Mouse (Mus musculus) midbrain, embryonic 12.5 days (tissue): ENCODE results near the gene Tnfsf13b. TPM values are rescaled to one million over a fixed set of nuclear protein-coding genes. Genes with fewer than 3 reads are reported as not detected.
A peak's percentile ranks its signal among the peaks of the same experiment; 100 is the strongest.

ENCODE experiments used
- ATAC-seq: fragments of 200-750 bp; cut with Nextera tagmentation; 2 replicates; pipeline ENCODE4 v1.8.0; 2017; ENCODE audit warnings: low read depth, moderate TSS enrichment, moderate library complexity; ENCODE audit not compliant: low FRiP score
- H3K27ac ChIP-seq: fragments of 300-500 bp; sonication (generic); replicated peaks from 2 replicates; pipeline ENCODE4 v1.5.1; 2016; ENCODE audit warnings: mild to moderate bottlenecking
- H3K27me3 ChIP-seq: fragments of 300-500 bp; sonication (generic); 2 replicates; pipeline ENCODE4 v1.6.1; 2016; ENCODE audit warnings: mild to moderate bottlenecking
- H3K36me3 ChIP-seq: fragments of 300-500 bp; sonication (generic); 2 replicates; pipeline ENCODE4 v1.6.1; 2016
- H3K4me1 ChIP-seq: fragments of 300-500 bp; sonication (generic); 2 replicates; pipeline ENCODE4 v1.6.1; 2016
- H3K4me2 ChIP-seq: fragments of 300-500 bp; sonication (generic); replicated peaks from 2 replicates; pipeline ENCODE4 v1.6.1; 2016; ENCODE audit warnings: mild to moderate bottlenecking, moderate library complexity
- H3K4me3 ChIP-seq: fragments of 300-500 bp; sonication (generic); 2 replicates; pipeline ENCODE4 v1.5.1; 2016; ENCODE audit warnings: mild to moderate bottlenecking
- H3K9ac ChIP-seq: fragments of 300-500 bp; sonication (generic); replicated peaks from 2 replicates; pipeline ENCODE4 v1.6.1; 2016; ENCODE audit warnings: mild to moderate bottlenecking, moderate library complexity
- H3K9me3 ChIP-seq: fragments of 300-500 bp; sonication (generic); 2 replicates; pipeline ENCODE4 v1.6.1; 2016; ENCODE audit warnings: mild to moderate bottlenecking
- WGBS: fragments of 180-500 bp; shearing (Covaris S2); methylation state at CpG from one replicate; pipeline ENCODE4 v1.1.7; 2016; 5-methylcytosine and 5-hydroxymethylcytosine counted together
- polyA plus RNA-seq: library from polyadenylated mRNA; unstranded; fragments of >200 nt; fragmentation: Nextera tagmentation; extraction: Ambion mirVana; gene quantifications from 2 replicates; pipeline ENCODE4 v1.2.1, GENCODE M21; 2016

Tnfsf13b gene
- polyA plus RNA-seq, 1 experiment from 2014 or later, result 0.22 TPM

DNA sequence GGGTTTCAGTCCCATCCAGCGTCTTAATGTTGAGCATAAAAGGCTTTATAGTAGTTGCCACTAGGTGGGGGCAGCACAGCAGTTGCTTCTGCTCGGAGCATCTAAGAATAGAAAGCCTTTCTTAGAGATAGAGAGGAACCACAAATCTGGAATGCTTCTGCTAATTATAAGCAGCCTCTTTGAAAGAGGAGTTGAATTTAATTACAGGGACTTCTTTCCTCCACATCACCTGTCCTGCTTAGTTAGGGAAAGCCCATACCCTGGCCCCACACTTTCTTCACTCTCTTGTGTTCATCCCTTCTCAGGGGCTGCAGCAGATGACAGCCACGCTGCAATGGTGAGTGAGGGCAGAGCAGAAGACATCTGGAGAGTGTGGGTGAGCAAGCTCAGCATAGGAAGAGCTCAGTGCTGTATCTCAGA lies 47.3 kb downstream of the Tnfsf13b start:
- ATAC-seq, result peak; percentile 65
- Histone ChIP-seq H3K4me3 (no peak overlapping the region), H3K9ac (no peak overlapping the region), H3K9me3 (no peaks in the 10 kb centered on the region), H3K27ac (no peak overlapping the region), H3K36me3 (no peaks in the 10 kb centered on the region), H3K4me1 (0 out of 2 replicates have a peak, but pooled peaks cover 4% of the 10 kb centered on the region), H3K4me2 (no peak overlapping the region), H3K27me3 (no peaks in the 10 kb centered on the region)
- 18% methylated on average over 3 of the region's 3 CpGs for WGBS

DNA sequence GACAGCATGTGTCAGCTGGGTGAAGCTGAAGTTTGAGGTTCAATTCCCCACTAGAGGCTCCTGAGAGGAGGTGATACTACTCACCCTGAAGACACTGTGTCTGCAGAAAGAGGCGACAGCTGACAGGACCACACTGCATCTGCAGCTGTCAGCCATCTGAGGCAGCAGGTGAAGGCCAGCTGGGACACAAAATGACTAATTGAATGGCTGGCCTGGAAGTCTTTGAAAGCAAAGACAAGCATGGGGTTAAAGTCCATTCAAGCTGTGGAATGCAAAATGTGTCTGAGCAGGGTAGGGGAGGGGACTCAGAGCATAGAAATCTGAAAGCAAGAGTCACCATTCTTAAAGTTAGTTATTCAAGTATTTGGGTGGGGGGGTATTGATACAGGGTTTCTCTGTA lies 54.7 kb downstream of the Tnfsf13b start:
- H3K36me3 ChIP-seq, result no peaks in the 10 kb centered on the region
- H3K9ac ChIP-seq, result no peak overlapping the region
- H3K27ac ChIP-seq, result no peak overlapping the region
- no peak overlapping the region for H3K4me3 ChIP-seq
- peaks cover 3% of the 10 kb centered on the region for H3K4me1 ChIP-seq
- no peaks in the 10 kb centered on the region for H3K9me3 ChIP-seq
- 24% methylated on average over 1 of the region's 1 CpGs for WGBS
- H3K27me3 ChIP-seq, result no peaks in the 10 kb centered on the region
- no peak overlapping the region for H3K4me2 ChIP-seq
- no peak for ATAC-seq

DNA sequence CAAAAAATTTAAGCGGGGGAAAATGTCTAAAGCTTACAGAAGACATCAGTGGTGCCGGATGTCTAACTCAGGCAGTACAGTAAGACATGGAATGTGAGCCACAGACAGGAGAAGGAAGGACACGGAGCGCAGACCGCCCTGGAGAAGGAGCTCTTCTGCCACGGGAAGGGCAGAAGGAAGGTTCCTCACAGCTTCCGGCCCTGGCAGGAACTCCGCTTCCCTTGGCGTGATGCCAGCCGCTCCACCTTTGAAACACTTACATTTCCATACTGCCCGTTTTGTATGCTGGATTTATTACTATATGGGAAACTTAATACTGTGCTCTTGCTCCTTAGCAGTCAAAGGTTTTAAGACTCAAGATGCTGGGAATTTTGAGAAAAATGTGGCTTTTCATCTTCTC lies 60.6 kb downstream of the Tnfsf13b start:
- H3K27ac ChIP-seq, result no peak overlapping the region
- WGBS, result 85% methylated on average over 11 of the region's 11 CpGs
- H3K36me3 ChIP-seq, result no peaks in the 10 kb centered on the region
- H3K27me3 ChIP-seq, result no peaks in the 10 kb centered on the region
- no peaks in the 10 kb centered on the region for H3K9me3 ChIP-seq
- H3K4me2 ChIP-seq, result no peak overlapping the region
- ATAC-seq, result no peak
- no peak overlapping the region for H3K4me3 ChIP-seq
- H3K9ac ChIP-seq, result no peak overlapping the region
- H3K4me1 ChIP-seq, result no peaks in the 10 kb centered on the region

DNA sequence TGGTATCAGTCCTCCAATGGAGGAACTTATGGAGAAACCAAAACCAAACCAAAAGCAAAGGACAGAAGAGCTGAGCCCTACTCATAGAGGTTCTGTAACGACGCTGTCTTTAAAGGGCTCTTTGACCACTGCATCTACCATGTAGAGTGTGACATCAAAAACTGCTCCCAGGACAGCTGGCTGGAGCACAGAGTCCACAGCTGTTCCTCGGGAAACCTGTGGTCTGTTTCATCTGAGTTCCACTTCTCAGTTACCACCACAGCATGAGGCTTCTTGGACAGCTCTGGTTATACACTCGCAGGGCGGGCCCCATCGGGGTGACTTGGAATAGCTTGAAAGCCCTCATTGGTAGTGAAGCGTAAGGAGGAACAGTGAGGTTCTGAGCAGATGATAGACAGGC lies 61.5 kb downstream of the Tnfsf13b start:
- Histone ChIP-seq H3K36me3 (no peaks in the 10 kb centered on the region), H3K9me3 (no peaks in the 10 kb centered on the region), H3K4me1 (no peaks in the 10 kb centered on the region), H3K9ac (no peak overlapping the region), H3K4me3 (no peak overlapping the region), H3K27ac (no peak overlapping the region), H3K4me2 (no peak overlapping the region), H3K27me3 (no peaks in the 10 kb centered on the region)
- ATAC-seq, result no peak
- 90% methylated on average over 7 of the region's 7 CpGs for WGBS

DNA sequence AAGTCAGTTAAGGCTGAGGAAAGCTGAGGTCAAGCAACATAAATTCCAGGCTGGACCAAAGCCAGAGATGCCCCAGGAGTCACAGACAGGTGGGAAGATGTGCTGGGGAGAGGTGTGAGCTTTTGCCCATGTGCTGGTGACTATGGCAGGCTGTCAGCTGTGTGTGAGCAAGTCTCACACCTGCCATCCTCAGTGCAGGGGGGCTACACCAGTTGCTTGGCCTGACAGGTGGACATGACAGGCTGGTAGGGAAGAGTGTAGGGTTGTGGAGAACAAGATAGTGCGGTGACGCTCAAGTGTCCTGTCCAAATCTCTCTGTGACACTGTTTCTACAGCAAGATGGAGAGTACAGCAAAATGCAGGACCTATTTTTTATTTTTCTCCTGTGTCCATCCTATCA lies 66.1 kb downstream of the Tnfsf13b start:
- H3K36me3 ChIP-seq, result no peaks in the 10 kb centered on the region
- no peaks in the 10 kb centered on the region for H3K9me3 ChIP-seq
- H3K9ac ChIP-seq, result no peak overlapping the region
- H3K4me3 ChIP-seq, result no peak overlapping the region
- H3K4me1 ChIP-seq, result no peaks in the 10 kb centered on the region
- no peak overlapping the region for H3K27ac ChIP-seq
- H3K27me3 ChIP-seq, result no peaks in the 10 kb centered on the region
- no peak for ATAC-seq
- 96% methylated on average over 2 of the region's 2 CpGs for WGBS
- H3K4me2 ChIP-seq, result no peak overlapping the region

Other genes with a start within 250 kb of the Tnfsf13b start
- gene Fam155a, start 235.3 kb upstream of the Tnfsf13b start, polyA plus RNA-seq, result 8.3 and 10.5 TPM in 2 replicates
- not detected in 2 replicates for gene Gm10217, start 142.2 kb upstream of the Tnfsf13b start, polyA plus RNA-seq
- 9.7 TPM in 2 replicates for gene Lig4, start 28.8 kb upstream of the Tnfsf13b start, polyA plus RNA-seq
- gene Abhd13, start 28.8 kb upstream of the Tnfsf13b start, polyA plus RNA-seq, result 19.4 and 20.7 TPM in 2 replicates
- 3.8 and 4.0 TPM in 2 replicates for gene Myo16, start 147.4 kb downstream of the Tnfsf13b start, polyA plus RNA-seq